Mouse (Mus musculus) liver, embryonic 15.5 days (tissue): Measurements from ENCODE around the gene Def6. TPM values are rescaled to one million over a fixed set of nuclear protein-coding genes. Genes with fewer than 3 reads are reported as not detected.
"Not testable (repeated sequence)": the region's sequence is repeated elsewhere in the genome, so short reads cannot be mapped to it uniquely, and the experiment has no call there.

Experiments
- ATAC-seq: fragments of 200-750 bp; cut with Nextera tagmentation; 2 replicates; pipeline ENCODE4 v1.8.0; 2017; ENCODE audit warnings: moderate number of reproducible peaks, mild to moderate bottlenecking, moderate library complexity; ENCODE audit not compliant: insufficient read depth
- H3K27ac ChIP-seq: fragments of 300-500 bp; sonication (generic); replicated peaks from 2 replicates; pipeline ENCODE4 v1.5.1; 2015; ENCODE audit warnings: mild to moderate bottlenecking, inconsistent platforms
- H3K27me3 ChIP-seq: fragments of 300-500 bp; sonication (generic); 2 replicates; pipeline ENCODE4 v1.6.1; 2015; ENCODE audit warnings: mild to moderate bottlenecking, inconsistent platforms
- H3K36me3 ChIP-seq: fragments of 300-500 bp; sonication (generic); replicated peaks from 2 replicates; pipeline ENCODE4 v1.6.1; 2015; ENCODE audit warnings: moderate library complexity, mild to moderate bottlenecking, inconsistent platforms
- H3K4me1 ChIP-seq: fragments of 300-500 bp; sonication (generic); replicated peaks from 2 replicates; pipeline ENCODE4 v1.6.1; 2015; ENCODE audit warnings: inconsistent platforms
- H3K4me2 ChIP-seq: fragments of 300-500 bp; sonication (generic); 2 replicates; pipeline ENCODE4 v1.6.1; 2015; ENCODE audit warnings: moderate library complexity, mild to moderate bottlenecking, inconsistent platforms
- H3K4me3 ChIP-seq: fragments of 300-500 bp; sonication (generic); replicated peaks from 2 replicates; pipeline ENCODE4 v1.5.1; 2015; ENCODE audit warnings: mild to moderate bottlenecking, inconsistent platforms
- H3K9ac ChIP-seq: fragments of 300-500 bp; sonication (generic); 2 replicates; pipeline ENCODE4 v1.6.1; 2015; ENCODE audit warnings: moderate library complexity, mild to moderate bottlenecking, inconsistent platforms
- H3K9me3 ChIP-seq: fragments of 300-500 bp; sonication (generic); replicated peaks from 2 replicates; pipeline ENCODE4 v1.6.1; 2016; ENCODE audit warnings: inconsistent platforms
- WGBS: fragments of 180-500 bp; shearing (Covaris S2); methylation state at CpG from one replicate; pipeline ENCODE4 v1.1.7; 2015; ENCODE audit warnings: mixed read lengths; ENCODE audit not compliant: insufficient replicate concordance; 5-methylcytosine and 5-hydroxymethylcytosine counted together
- polyA plus RNA-seq: library from polyadenylated mRNA; unstranded; fragments of >200 nt; fragmentation: Nextera tagmentation; extraction: Ambion mirVana; gene quantifications from 2 replicates; pipeline ENCODE4 v1.2.1, GENCODE M21; 2015

Gene Def6
- polyA plus RNA-seq, 1 experiment from 2014 or later = 10.9 TPM

GRCm38 (mm10) chr17:28208314-28208612, 685 bp downstream of the Def6 start:
- ATAC-seq = 0 out of 2 replicates have a peak, but pooled peaks have one; percentile 14
- WGBS = 18% methylated on average over 8 of the region's 8 CpGs

GRCm38 (mm10) chr17:28209457-28210110, 2.0 kb downstream of the Def6 start:
- Histone ChIP-seq H3K27ac (no peak overlapping the region), H3K36me3 (no peaks in the 10 kb centered on the region), H3K9ac (no peak overlapping the region), H3K4me3 (peak overlapping the region; percentile 56), H3K4me2 (peak overlapping the region; percentile 71), H3K27me3 (no peaks in the 10 kb centered on the region), H3K9me3 (no peaks in the 10 kb centered on the region), H3K4me1 (peaks cover 55% of the 10 kb centered on the region)
- no peak for ATAC-seq
- 22% methylated on average over 4 of the region's 4 CpGs for WGBS

More at GRCm38 (mm10) chr17:28208314-28208612, 685 bp downstream of the Def6 start:
- Histone ChIP-seq H3K27ac (peak overlapping the region; percentile 70; the same call in 1 of the 2 replicates), H3K36me3 (no peaks in the 10 kb centered on the region), H3K4me1 (peaks cover 57% of the 10 kb centered on the region), H3K4me3 (peak overlapping the region; percentile 56), H3K4me2 (peak overlapping the region; percentile 71), H3K9ac (peak overlapping the region; percentile 55; the same call in 1 of the 2 replicates), H3K9me3 (no peaks in the 10 kb centered on the region), H3K27me3 (no peaks in the 10 kb centered on the region)

GRCm38 (mm10) chr17:28211921-28212341, 4.4 kb downstream of the Def6 start:
- no peak overlapping the region for H3K4me2 ChIP-seq
- WGBS = 22% methylated on average over 6 of the region's 6 CpGs

GRCm38 (mm10) chr17:28212391-28212790, 4.8 kb downstream of the Def6 start:
- ATAC-seq = no peak
- H3K9ac ChIP-seq = no peak overlapping the region

More at GRCm38 (mm10) chr17:28211921-28212341, 4.4 kb downstream of the Def6 start:
- H3K4me3 ChIP-seq = no peak overlapping the region
- H3K4me1 ChIP-seq = peaks cover 45% of the 10 kb centered on the region
- no peak for ATAC-seq
- no peak overlapping the region for H3K9ac ChIP-seq
- no peaks in the 10 kb centered on the region for H3K36me3 ChIP-seq
- H3K27ac ChIP-seq = 0 out of 2 replicates have a peak overlapping the region, but pooled peaks have one; percentile 24
- H3K9me3 ChIP-seq = no peaks in the 10 kb centered on the region
- H3K27me3 ChIP-seq = no peaks in the 10 kb centered on the region

GRCm38 (mm10) chr17:28213236-28213635, 5.7 kb downstream of the Def6 start:
- no peak overlapping the region for H3K4me3 ChIP-seq
- 26% methylated on average over 4 of the region's 4 CpGs for WGBS
- no peak for ATAC-seq
- no peak overlapping the region for H3K9ac ChIP-seq
- peaks cover 45% of the 10 kb centered on the region for H3K4me1 ChIP-seq
- H3K36me3 ChIP-seq = no peaks in the 10 kb centered on the region
- H3K9me3 ChIP-seq = no peaks in the 10 kb centered on the region
- H3K27me3 ChIP-seq = no peaks in the 10 kb centered on the region
- H3K27ac ChIP-seq = no peak overlapping the region
- H3K4me2 ChIP-seq = no peak overlapping the region

More at GRCm38 (mm10) chr17:28212391-28212790, 4.8 kb downstream of the Def6 start:
- WGBS = 45% methylated on average over 9 of the region's 9 CpGs
- H3K4me1 ChIP-seq = peaks cover 45% of the 10 kb centered on the region
- H3K36me3 ChIP-seq = no peaks in the 10 kb centered on the region
- H3K27me3 ChIP-seq = no peaks in the 10 kb centered on the region
- no peak overlapping the region for H3K4me2 ChIP-seq
- H3K9me3 ChIP-seq = no peaks in the 10 kb centered on the region
- no peak overlapping the region for H3K4me3 ChIP-seq
- no peak overlapping the region for H3K27ac ChIP-seq

GRCm38 (mm10) chr17:28216791-28217190, 9.2 kb downstream of the Def6 start:
- 76% methylated on average over 9 of the region's 9 CpGs for WGBS
- Histone ChIP-seq H3K9me3 (no peaks in the 10 kb centered on the region), H3K4me3 (no peak overlapping the region), H3K4me1 (peaks cover 28% of the 10 kb centered on the region), H3K4me2 (0 out of 2 replicates have a peak overlapping the region, but pooled peaks have one; percentile 43), H3K27ac (no peak overlapping the region), H3K27me3 (no peaks in the 10 kb centered on the region), H3K9ac (no peak overlapping the region), H3K36me3 (no peaks in the 10 kb centered on the region)
- no peak for ATAC-seq

GRCm38 (mm10) chr17:28217721-28218649, 10.4 kb downstream of the Def6 start:
- Histone ChIP-seq H3K9ac (no peak overlapping the region), H3K4me3 (peak overlapping the region; percentile 8; the same call in 1 of the 2 replicates), H3K4me1 (peaks cover 24% of the 10 kb centered on the region), H3K4me2 (peak overlapping the region; percentile 43), H3K36me3 (no peaks in the 10 kb centered on the region), H3K27ac (peak overlapping the region; percentile 62), H3K27me3 (0 out of 2 replicates have a peak, but pooled peaks cover 6% of the 10 kb centered on the region), H3K9me3 (no peaks in the 10 kb centered on the region)
- 14% methylated on average over 23 of the region's 23 CpGs for WGBS
- no peak for ATAC-seq

GRCm38 (mm10) chr17:28222463-28222862, 14.9 kb downstream of the Def6 start:
- not testable (repeated sequence) for H3K9ac ChIP-seq, H3K4me2 ChIP-seq, ATAC-seq, H3K27me3 ChIP-seq, H3K4me3 ChIP-seq, H3K27ac ChIP-seq, H3K36me3 ChIP-seq, H3K9me3 ChIP-seq
- 77% methylated on average over 10 of the region's 10 CpGs for WGBS
- H3K4me1 ChIP-seq = peaks cover 47% of the 10 kb centered on the region

- peaks cover 38% of the 10 kb centered on the region for H3K4me1 ChIP-seq
- H3K9me3 ChIP-seq = no peaks in the 10 kb centered on the region
- H3K27ac ChIP-seq = peak overlapping the region; percentile 65
- peaks cover 9% of the 10 kb centered on the region; the same call in 1 of the 2 replicates for H3K36me3 ChIP-seq
- peak overlapping the region; percentile 99 for H3K4me2 ChIP-seq
- 1% methylated on average over 46 of the region's 46 CpGs for WGBS
- ATAC-seq = peak; percentile 95
- peak overlapping the region; percentile 58 for H3K9ac ChIP-seq
- 0 out of 2 replicates have a peak, but pooled peaks cover 6% of the 10 kb centered on the region for H3K27me3 ChIP-seq
- peak overlapping the region; percentile 65 for H3K4me3 ChIP-seq
These were observed 16.2 kb downstream of the Def6 start for GRCm38 (mm10) chr17:28223561-28224391.

GRCm38 (mm10) chr17:28224615-28225014, 17.0 kb downstream of the Def6 start:
- Histone ChIP-seq H3K4me1 (peaks cover 38% of the 10 kb centered on the region), H3K9me3 (no peaks in the 10 kb centered on the region), H3K27ac (no peak overlapping the region), H3K4me2 (no peak overlapping the region; the same call in 1 of the 2 replicates), H3K9ac (no peak overlapping the region), H3K4me3 (no peak overlapping the region), H3K36me3 (peaks cover 9% of the 10 kb centered on the region; the same call in 1 of the 2 replicates), H3K27me3 (0 out of 2 replicates have a peak, but pooled peaks cover 6% of the 10 kb centered on the region)
- ATAC-seq = no peak
- 86% methylated on average over 10 of the region's 10 CpGs for WGBS
